Mouse (Mus musculus): ENCODE results near the gene Akap2. TPM values are rescaled to one million over a fixed set of nuclear protein-coding genes. Genes with fewer than 3 reads are reported as not detected.

Gene Akap2
- polyA plus RNA-seq, 1 experiment = 19.3 TPM

- H3K36me3 ChIP-seq (ENCODE audit: control insufficient read depth, insufficient read depth) = no peaks in the 10 kb centered on the region
- H3ac ChIP-seq (ENCODE audit: control insufficient read depth, insufficient read length) = no peak overlapping the region
- no peaks in the 10 kb centered on the region for H3K79me2 ChIP-seq (ENCODE audit: control insufficient read depth, insufficient read depth)
- TF ChIP-seq CEBPB (IDR thresholded peaks at IDR 0.05; ENCODE audit: insufficient read depth, poor library complexity, severe bottlenecking) = no peak
- no peak for TF ChIP-seq MYOG (IDR thresholded peaks at IDR 0.05; ENCODE audit: control insufficient read depth in 1 of 3, insufficient read depth in 1 of 3, insufficient read length in 2 of 3, low read depth in 2 of 3)
- TF ChIP-seq E2F4 (IDR thresholded peaks at IDR 0.05; ENCODE audit: insufficient read depth) = no peak
- TF ChIP-seq MAX (IDR thresholded peaks at IDR 0.05; ENCODE audit: low read depth) = no peak
- TF ChIP-seq SRF (IDR thresholded peaks at IDR 0.05; ENCODE audit: control insufficient read depth, insufficient read length, low read depth) = no peak
- TF ChIP-seq USF1 (IDR thresholded peaks at IDR 0.05; ENCODE audit: low read depth) = no peak
- no peak for TF ChIP-seq POLR2AphosphoS2 (IDR thresholded peaks at IDR 0.05; ENCODE audit: insufficient read length, low read depth)
- no peak for TF ChIP-seq MYOD1 (IDR thresholded peaks at IDR 0.05; ENCODE audit: control insufficient read depth in 1 of 3, insufficient read length in 2 of 3, low read depth in 2 of 3)
- TF ChIP-seq REST (IDR thresholded peaks at IDR 0.05; ENCODE audit: insufficient read depth, insufficient read length) = no peak
- no peak for TF ChIP-seq POLR2A (IDR thresholded peaks at IDR 0.05; ENCODE audit: insufficient read length, low read depth)
- no peak for TF ChIP-seq TCF3 (IDR thresholded peaks at IDR 0.05; ENCODE audit: insufficient read length, low read depth)
- TF ChIP-seq TCF12 (IDR thresholded peaks at IDR 0.05; ENCODE audit: insufficient read depth, poor library complexity, severe bottlenecking) = no peak
- H3K4me2 ChIP-seq (ENCODE audit: low read depth) = peak overlapping the region; percentile 61
- no peaks in the 10 kb centered on the region for H3K27me3 ChIP-seq (ENCODE audit: control insufficient read depth, insufficient read depth, insufficient read length)
- no peak overlapping the region for H3K4me3 ChIP-seq
Observed at GRCm38 (mm10) chr4:57757997-57758396, 40.5 kb downstream of the Akap2 start.

GRCm38 (mm10) chr4:57762424-57762823 lies 45.0 kb downstream of the Akap2 start:
- Histone ChIP-seq H3K36me3 (ENCODE audit: control insufficient read depth, insufficient read depth) (no peaks in the 10 kb centered on the region), H3K79me2 (ENCODE audit: control insufficient read depth, insufficient read depth) (peaks cover 16% of the 10 kb centered on the region), H3K4me3 (no peak overlapping the region), H3K27me3 (ENCODE audit: control insufficient read depth, insufficient read depth, insufficient read length) (no peaks in the 10 kb centered on the region), H3K4me2 (ENCODE audit: low read depth) (no peak overlapping the region), H3ac (ENCODE audit: control insufficient read depth, insufficient read length) (no peak overlapping the region)
- no peak for TF ChIP-seq POLR2AphosphoS2 (IDR thresholded peaks at IDR 0.05; ENCODE audit: insufficient read length, low read depth)
- no peak for TF ChIP-seq MYOD1 (IDR thresholded peaks at IDR 0.05; ENCODE audit: control insufficient read depth in 1 of 3, insufficient read length in 2 of 3, low read depth in 2 of 3)
- TF ChIP-seq MYOG (IDR thresholded peaks at IDR 0.05; ENCODE audit: control insufficient read depth in 1 of 3, insufficient read depth in 1 of 3, insufficient read length in 2 of 3, low read depth in 2 of 3) = no peak
- TF ChIP-seq POLR2A (IDR thresholded peaks at IDR 0.05; ENCODE audit: insufficient read length, low read depth) = no peak
- no peak for TF ChIP-seq USF1 (IDR thresholded peaks at IDR 0.05; ENCODE audit: low read depth)
- no peak for TF ChIP-seq MAX (IDR thresholded peaks at IDR 0.05; ENCODE audit: low read depth)
- no peak for TF ChIP-seq CEBPB (IDR thresholded peaks at IDR 0.05; ENCODE audit: insufficient read depth, poor library complexity, severe bottlenecking)
- no peak for TF ChIP-seq TCF3 (IDR thresholded peaks at IDR 0.05; ENCODE audit: insufficient read length, low read depth)
- TF ChIP-seq REST (IDR thresholded peaks at IDR 0.05; ENCODE audit: insufficient read depth, insufficient read length) = no peak
- no peak for TF ChIP-seq E2F4 (IDR thresholded peaks at IDR 0.05; ENCODE audit: insufficient read depth)
- TF ChIP-seq SRF (IDR thresholded peaks at IDR 0.05; ENCODE audit: control insufficient read depth, insufficient read length, low read depth) = no peak
- no peak for TF ChIP-seq TCF12 (IDR thresholded peaks at IDR 0.05; ENCODE audit: insufficient read depth, poor library complexity, severe bottlenecking)

- H3ac ChIP-seq (ENCODE audit: control insufficient read depth, insufficient read length) = no peak overlapping the region
- no peaks in the 10 kb centered on the region for H3K27me3 ChIP-seq (ENCODE audit: control insufficient read depth, insufficient read depth, insufficient read length)
- H3K79me2 ChIP-seq (ENCODE audit: control insufficient read depth, insufficient read depth) = peaks cover 16% of the 10 kb centered on the region
- no peaks in the 10 kb centered on the region for H3K36me3 ChIP-seq (ENCODE audit: control insufficient read depth, insufficient read depth)
- no peak overlapping the region for H3K4me3 ChIP-seq
- peak overlapping the region; percentile 25 for H3K4me2 ChIP-seq (ENCODE audit: low read depth)
- TF ChIP-seq POLR2A (IDR thresholded peaks at IDR 0.05; ENCODE audit: insufficient read length, low read depth) (no peak), SRF (IDR thresholded peaks at IDR 0.05; ENCODE audit: control insufficient read depth, insufficient read length, low read depth) (no peak), REST (IDR thresholded peaks at IDR 0.05; ENCODE audit: insufficient read depth, insufficient read length) (no peak), MYOG (IDR thresholded peaks at IDR 0.05; ENCODE audit: control insufficient read depth in 1 of 3, insufficient read depth in 1 of 3, insufficient read length in 2 of 3, low read depth in 2 of 3) (no peak), TCF12 (IDR thresholded peaks at IDR 0.05; ENCODE audit: insufficient read depth, poor library complexity, severe bottlenecking) (no peak), MYOD1 (IDR thresholded peaks at IDR 0.05; ENCODE audit: control insufficient read depth in 1 of 3, insufficient read length in 2 of 3, low read depth in 2 of 3) (no peak), CEBPB (IDR thresholded peaks at IDR 0.05; ENCODE audit: insufficient read depth, poor library complexity, severe bottlenecking) (no peak), USF1 (IDR thresholded peaks at IDR 0.05; ENCODE audit: low read depth) (no peak)
Observed at GRCm38 (mm10) chr4:57764392-57764791, 46.9 kb downstream of the Akap2 start.

GRCm38 (mm10) chr4:57764926-57765325 lies 47.5 kb downstream of the Akap2 start:
- peak overlapping the region; percentile 25 for H3K4me2 ChIP-seq (ENCODE audit: low read depth)
- peaks cover 16% of the 10 kb centered on the region for H3K79me2 ChIP-seq (ENCODE audit: control insufficient read depth, insufficient read depth)
- H3K27me3 ChIP-seq (ENCODE audit: control insufficient read depth, insufficient read depth, insufficient read length) = no peaks in the 10 kb centered on the region
- no peaks in the 10 kb centered on the region for H3K36me3 ChIP-seq (ENCODE audit: control insufficient read depth, insufficient read depth)
- no peak overlapping the region for H3K4me3 ChIP-seq
- no peak overlapping the region for H3ac ChIP-seq (ENCODE audit: control insufficient read depth, insufficient read length)
- no peak for TF ChIP-seq TCF12 (IDR thresholded peaks at IDR 0.05; ENCODE audit: insufficient read depth, poor library complexity, severe bottlenecking)
- TF ChIP-seq USF1 (IDR thresholded peaks at IDR 0.05; ENCODE audit: low read depth) = no peak
- TF ChIP-seq POLR2A (IDR thresholded peaks at IDR 0.05; ENCODE audit: insufficient read length, low read depth) = no peak
- no peak for TF ChIP-seq CEBPB (IDR thresholded peaks at IDR 0.05; ENCODE audit: insufficient read depth, poor library complexity, severe bottlenecking)
- TF ChIP-seq MYOD1 (IDR thresholded peaks at IDR 0.05; ENCODE audit: control insufficient read depth in 1 of 3, insufficient read length in 2 of 3, low read depth in 2 of 3) = no peak
- TF ChIP-seq MAX (IDR thresholded peaks at IDR 0.05; ENCODE audit: low read depth) = no peak
- TF ChIP-seq SRF (IDR thresholded peaks at IDR 0.05; ENCODE audit: control insufficient read depth, insufficient read length, low read depth) = no peak
- no peak for TF ChIP-seq POLR2AphosphoS2 (IDR thresholded peaks at IDR 0.05; ENCODE audit: insufficient read length, low read depth)
- TF ChIP-seq E2F4 (IDR thresholded peaks at IDR 0.05; ENCODE audit: insufficient read depth) = no peak
- TF ChIP-seq MYOG (IDR thresholded peaks at IDR 0.05; ENCODE audit: control insufficient read depth in 1 of 3, insufficient read depth in 1 of 3, insufficient read length in 2 of 3, low read depth in 2 of 3) = no peak
- TF ChIP-seq REST (IDR thresholded peaks at IDR 0.05; ENCODE audit: insufficient read depth, insufficient read length) = no peak
- no peak for TF ChIP-seq TCF3 (IDR thresholded peaks at IDR 0.05; ENCODE audit: insufficient read length, low read depth)
